ENCODE assay signal across 27 mouse cellular contexts in genomic region chr5:110410386-110410785, GRCm38 (mm10). TPM values are rescaled to one million over a fixed set of nuclear protein-coding genes. Genes with fewer than 3 reads are reported as not detected.
DNase-seq lines count a peak whose midpoint lies in the region; ATAC-seq and TF ChIP-seq lines count a peak whose summit lies in the region.
"Had no signal": no experiment of that assay in that cellular context is flagged by ENCODE, and none has a peak within 500 bp of the region (broad histone marks: within the 10 kb centered on the region; RNA-seq: fewer than 3 reads in every experiment).

No protein-coding gene starts in this region.

- intact Hi-C loops in gastrocnemius, adult 2 months (cut with DNase I), result no loop called here

- no peak for DNase-seq in forebrain, embryonic 10.5 days (ENCODE audit: extremely low spot score, low spot score)
- DNase-seq in R1 (ENCODE audit: low read depth, low spot score), result peak; percentile 56
- peak; percentile 58 to 63 for DNase-seq in cerebellum, adult 18-20 months
- peak; percentile 62 to 71 for DNase-seq in cerebellum, postnatal 14 days
- no peak for DNase-seq in kidney, adult 18-20 months
- DNase-seq in gastrocnemius, adult 2 months, result no peak
- DNase-seq: adrenal gland, postnatal 25 days; embryo, embryonic 11 days; heart, postnatal 10 days; kidney, adult 2 months; kidney, postnatal 36 days; liver; lung, adult 2 months; lung, postnatal 10 days; thymus, adult 2 months; thymus, postnatal 36 days had no signal

- H3K4me2 ChIP-seq in forebrain, embryonic 15.5 days (replicated peaks), result no peak overlapping the region
- H3K4me2 ChIP-seq: embryonic facial prominence, embryonic 12.5 days; heart, embryonic 13.5 days; hindbrain, embryonic 15.5 days; neural tube, embryonic 13.5 days had no signal

- H3K9me3 ChIP-seq in forebrain, embryonic 10.5 days, result no peaks in the 10 kb centered on the region
- no peaks in the 10 kb centered on the region for H3K9me3 ChIP-seq in forebrain, embryonic 15.5 days
- H3K9me3 ChIP-seq: embryonic facial prominence, embryonic 12.5 days; heart, embryonic 13.5 days; hindbrain, embryonic 15.5 days; midbrain, embryonic 10.5 days; neural tube, embryonic 13.5 days had no signal

- peaks cover 26% of the 10 kb centered on the region for H3K36me3 ChIP-seq in forebrain, embryonic 10.5 days (replicated peaks)
- H3K36me3 ChIP-seq in forebrain, embryonic 15.5 days, result no peaks in the 10 kb centered on the region
- H3K36me3 ChIP-seq: embryonic facial prominence, embryonic 12.5 days; hindbrain, embryonic 15.5 days; neural tube, embryonic 13.5 days had no signal

- H3K4me3 ChIP-seq in forebrain, embryonic 10.5 days, result no peak overlapping the region
- H3K4me3 ChIP-seq in forebrain, embryonic 15.5 days, result no peak overlapping the region
- H3K4me3 ChIP-seq in gastrocnemius, adult 2 months, result no peak overlapping the region
- H3K4me3 ChIP-seq: embryonic facial prominence, embryonic 12.5 days; heart, embryonic 13.5 days; hindbrain, embryonic 15.5 days; midbrain, embryonic 10.5 days; myocyte; neural tube, embryonic 13.5 days had no signal

- peaks cover 8% of the 10 kb centered on the region for H3K27me3 ChIP-seq in forebrain, embryonic 10.5 days (ENCODE audit: poor library complexity, severe bottlenecking)
- H3K27me3 ChIP-seq in forebrain, embryonic 15.5 days, result no peaks in the 10 kb centered on the region
- H3K27me3 ChIP-seq: embryonic facial prominence, embryonic 12.5 days; heart, embryonic 13.5 days; hindbrain, embryonic 15.5 days; neural tube, embryonic 13.5 days; Patski had no signal

- ATAC-seq in forebrain, embryonic 15.5 days (replicated peaks), result no peak
- ATAC-seq: forebrain, embryonic 16.5 days; inflammation-experienced regulatory T-cells, adult 6 months; Patski had no signal

- H3K27ac ChIP-seq in forebrain, embryonic 10.5 days, result peak overlapping the region; percentile 21; the same call in 1 of the 2 replicates
- H3K27ac ChIP-seq in forebrain, embryonic 15.5 days (replicated peaks), result no peak overlapping the region
- no peak overlapping the region for H3K27ac ChIP-seq in gastrocnemius, adult 2 months
- H3K27ac ChIP-seq: embryonic facial prominence, embryonic 12.5 days; heart, embryonic 13.5 days; hindbrain, embryonic 15.5 days; liver, embryonic 14.5 days; midbrain, embryonic 10.5 days; neural tube, embryonic 13.5 days had no signal

- H3K4me1 ChIP-seq in forebrain, embryonic 10.5 days, result peaks cover 41% of the 10 kb centered on the region
- H3K4me1 ChIP-seq in forebrain, embryonic 15.5 days, result peaks cover 30% of the 10 kb centered on the region
- H3K4me1 ChIP-seq: embryonic facial prominence, embryonic 12.5 days had no signal

- 79% methylated on average over 5 of the region's 5 CpGs for WGBS in forebrain, embryonic 10.5 days
- 70% methylated on average over 5 of the region's 5 CpGs for WGBS in forebrain, embryonic 15.5 days

- no peak for TF ChIP-seq CTCF in gastrocnemius, adult 2 months (IDR thresholded peaks at IDR 0.05)

- no peak overlapping the region for H3K9ac ChIP-seq in forebrain, embryonic 15.5 days (replicated peaks)
- H3K9ac ChIP-seq: embryonic facial prominence, embryonic 12.5 days; heart, embryonic 13.5 days; hindbrain, embryonic 15.5 days; liver, embryonic 14.5 days; neural tube, embryonic 13.5 days had no signal

RNA-seq across cellular contexts. Expression of gene Fbrsl1, which starts 37.9 kb away (rescaled TPM):
- 19.6 and 20.5 TPM in 2 replicates for polyA plus RNA-seq in forebrain, embryonic 10.5 days (2016; fragmentation: Nextera tagmentation; extraction: Ambion mirVana)
- 26.4 and 30.8 TPM in 2 replicates for polyA plus RNA-seq in forebrain, embryonic 15.5 days (2015; fragmentation: Nextera tagmentation; extraction: Ambion mirVana)
- 10 to 100 TPM; 32.7 to 36.8 TPM for total RNA-seq in gastrocnemius, adult 2 months (2021)

Comparison
In these comparisons a context has a peak if more than half of its experiments do, and no peak if none do; other contexts are left out.
1. DNase-seq: peak in R1 (single experiment), cerebellum, adult 18-20 months (2 of 2) and cerebellum, postnatal 14 days (2 of 2); none in forebrain, embryonic 10.5 days (single experiment), kidney, adult 18-20 months (single experiment) and gastrocnemius, adult 2 months (single experiment).